ENCODE assay signal across 8 mouse cellular contexts in the genomic region with DNA sequence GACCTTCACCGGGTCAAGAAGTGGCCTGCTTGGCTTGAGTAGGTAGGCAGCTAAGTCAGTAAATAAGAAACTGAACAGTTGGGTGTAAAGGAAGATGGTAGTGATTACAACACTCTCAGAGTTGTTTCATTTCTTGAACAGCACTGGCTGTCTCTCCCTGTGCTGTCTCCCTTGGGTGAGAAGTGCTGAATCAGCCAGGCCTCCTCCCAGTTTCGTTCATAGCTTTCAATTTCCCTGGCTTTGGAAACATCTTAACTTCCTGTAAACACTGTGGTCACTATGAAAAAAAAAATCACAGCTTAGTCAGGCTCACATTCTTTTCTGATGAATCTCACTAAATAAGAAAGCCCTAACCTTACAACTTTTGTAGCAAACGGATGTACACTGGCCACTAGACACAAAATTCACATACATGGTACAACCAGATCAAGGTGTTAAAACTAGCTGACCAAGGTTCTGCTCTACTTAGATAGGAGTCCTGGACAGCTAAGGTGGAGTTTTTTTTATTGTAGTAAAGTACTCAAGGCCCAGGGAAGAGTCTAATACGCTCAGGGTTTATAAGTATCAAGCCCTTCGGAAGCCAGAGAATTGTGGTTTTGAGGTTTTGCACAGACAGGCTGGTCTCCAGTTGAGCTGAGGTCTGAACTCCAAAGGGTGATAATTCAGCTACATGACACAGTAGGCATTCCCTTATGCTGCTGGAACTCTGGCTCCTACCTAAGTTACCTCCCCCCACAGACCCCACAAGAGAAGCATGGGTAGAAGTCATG. TPM values are rescaled to one million over a fixed set of nuclear protein-coding genes. Genes with fewer than 3 reads are reported as not detected.
DNase-seq lines count a peak whose midpoint lies in the region; ATAC-seq and TF ChIP-seq lines count a peak whose summit lies in the region.
"Not testable (repeated sequence)": the region's sequence is repeated elsewhere in the genome, so short reads cannot be mapped to it uniquely, and the experiment has no call there.

Gene Ifi204, minus strand, starts transcription at position 96 of the 770 bp plus-strand sequence.

- H3K4me3 ChIP-seq in embryonic fibroblast, embryonic 13.5 days (ENCODE audit: insufficient read depth, low read length); intestine, embryonic 16.5 days (ENCODE audit: low read length); lung, embryonic 14.5 days (ENCODE audit: low read depth, low read length): not testable (repeated sequence)

- not testable (repeated sequence) for TF ChIP-seq POLR2A in embryonic fibroblast, embryonic 13.5 days (IDR thresholded peaks at IDR 0.05; ENCODE audit: low read depth, low read length)

- not testable (repeated sequence) for H3K4me2 ChIP-seq in intestine, embryonic 16.5 days (ENCODE audit: low read depth, low read length); lung, embryonic 14.5 days

- H3K9me3 ChIP-seq in intestine, embryonic 16.5 days (ENCODE audit: control insufficient read depth, low read length); lung, embryonic 14.5 days (ENCODE audit: low read depth, low read length): not testable (repeated sequence)

- TF ChIP-seq CTCF in embryonic fibroblast, embryonic 13.5 days (IDR thresholded peaks at IDR 0.05; ENCODE audit: borderline replicate concordance, insufficient read depth, low read length); lung, embryonic 14.5 days (IDR thresholded peaks at IDR 0.05; ENCODE audit: low read depth): not testable (repeated sequence)

- DNase-seq in 3134 (ENCODE audit: extremely low read depth, insufficient read length, low spot score) (peak; percentile 71), adipocyte (ENCODE audit: low spot score) (peak; percentile 91)
- peak; percentile 76 to 91 for DNase-seq in heart, adult 18-20 months
- DNase-seq in layer of hippocampus, adult 9-10 months (ENCODE audit: low spot score) = peak; percentile 6
- DNase-seq in lung, embryonic 14.5 days = peak; percentile 2
- peak; percentile 16 to 31 for DNase-seq in natural killer cell, adult 2 months (ENCODE audit: low spot score in 2 of 2)

- H3K36me3 ChIP-seq in intestine, embryonic 16.5 days (ENCODE audit: control insufficient read depth, insufficient read depth, low read length); lung, embryonic 14.5 days (ENCODE audit: insufficient read depth): not testable (repeated sequence)

- not testable (repeated sequence) for H3K4me1 ChIP-seq in embryonic fibroblast, embryonic 13.5 days (ENCODE audit: control insufficient read depth, insufficient read depth, low read length); intestine, embryonic 16.5 days (ENCODE audit: control insufficient read depth, insufficient read depth, low read length); lung, embryonic 14.5 days (ENCODE audit: insufficient read depth)

- H3K27me3 ChIP-seq in intestine, embryonic 16.5 days (replicated peaks; ENCODE audit: control insufficient read depth, insufficient read depth, low read length); lung, embryonic 14.5 days (ENCODE audit: insufficient read depth, low read length): not testable (repeated sequence)

- H3K27ac ChIP-seq in embryonic fibroblast, embryonic 13.5 days (ENCODE audit: insufficient read depth, low read length) = peak within 1 kb of the TSS; percentile 87
- not testable (repeated sequence) for H3K27ac ChIP-seq in intestine, embryonic 16.5 days (ENCODE audit: low read length); lung, embryonic 14.5 days (ENCODE audit: low read depth)

- not testable (repeated sequence) for H3K9ac ChIP-seq in intestine, embryonic 16.5 days (ENCODE audit: low read depth, low read length); lung, embryonic 14.5 days

- peak; percentile 40; the same call in 1 of the 2 replicates for ATAC-seq in intestine, embryonic 16.5 days
- not testable (repeated sequence) for ATAC-seq in lung, embryonic 14.5 days (ENCODE audit: insufficient read depth)

- 76% methylated on average over 5 of the region's 5 CpGs for WGBS in intestine, embryonic 16.5 days
- WGBS in lung, embryonic 14.5 days = 73% methylated on average over 5 of the region's 5 CpGs

RNA-seq across cellular contexts. Expression of gene Ifi204, which starts in this region (rescaled TPM):
- polyA plus RNA-seq in embryonic fibroblast, embryonic 13.5 days (2011; ENCODE audit: insufficient read length, low read depth, missing spikeins) = 21.4 and 22.0 TPM in 2 replicates
- 1 to 10 TPM; 3.3 to 3.8 TPM for total RNA-seq in heart, adult 18-20 months (2021)
- polyA plus RNA-seq in intestine, embryonic 16.5 days (2015; fragmentation: Nextera tagmentation; extraction: Ambion mirVana) = 1.9 and 2.5 TPM in 2 replicates
- polyA plus RNA-seq in lung, embryonic 14.5 days (2014; fragmentation: Nextera tagmentation; extraction: Ambion mirVana) = 1.2 and 2.0 TPM in 2 replicates

Comparison
In these comparisons a context has a peak if more than half of its experiments do, and no peak if none do; other contexts are left out.
1. DNase-seq: peak in every context shown above with its lines; median percentile 91 in adipocyte; 84 in heart, adult 18-20 months; 71 in 3134; 24 in natural killer cell, adult 2 months; 6 in layer of hippocampus, adult 9-10 months; 2 in lung, embryonic 14.5 days.